9 mouse cellular contexts compared by ENCODE assay signal in the genomic region with DNA sequence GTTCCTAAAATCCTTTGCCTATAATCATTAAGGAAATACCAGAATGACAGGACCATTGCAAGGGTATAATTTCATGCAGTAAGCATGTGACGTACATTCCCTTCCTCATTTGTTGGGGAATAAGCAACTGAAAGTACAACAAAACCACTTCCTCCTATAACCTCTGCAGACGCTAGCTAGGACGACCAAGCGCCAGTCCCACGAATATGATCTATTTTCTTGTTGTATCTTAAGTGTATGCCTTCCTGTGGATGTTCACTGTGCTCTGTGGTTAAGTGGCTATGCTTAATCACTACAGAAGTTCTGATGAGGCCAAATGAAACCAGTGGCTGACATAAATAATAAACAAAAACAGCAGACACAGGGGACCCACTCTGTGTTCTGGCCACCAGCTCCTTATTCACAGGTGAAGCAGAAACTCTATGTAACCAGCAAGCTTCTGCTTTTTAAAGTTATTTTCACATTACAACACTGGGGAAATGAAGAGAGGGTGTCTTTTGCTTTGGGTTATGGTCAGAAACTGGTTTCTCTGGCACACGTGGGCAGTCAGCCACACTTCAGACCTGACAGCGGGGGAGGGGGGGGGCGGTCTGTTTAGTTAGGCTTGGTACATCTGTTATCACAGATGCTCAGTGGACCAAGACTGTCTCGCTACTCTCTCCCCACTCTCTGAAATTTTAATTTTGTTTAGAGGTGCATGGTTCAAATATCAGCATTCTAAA.
DNase-seq lines count a peak whose midpoint lies in the region; TF ChIP-seq lines count a peak whose summit lies in the region.
"Had no signal": no experiment of that assay in that cellular context is flagged by ENCODE, and none has a peak within 500 bp of the region (broad histone marks: within the 10 kb centered on the region; RNA-seq: fewer than 3 reads in every experiment).

No protein-coding gene starts in this region.

- H3K4me1 ChIP-seq in heart, adult 2 months (ENCODE audit: control insufficient read depth, insufficient read depth, low read length): peaks cover 3% of the 10 kb centered on the region
- H3K4me1 ChIP-seq in bone marrow macrophage, adult 2 months (ENCODE audit: control insufficient read depth, insufficient read depth, low read length): peaks cover 2% of the 10 kb centered on the region; the same call in 1 of the 2 replicates

- TF ChIP-seq EP300 in heart, adult 2 months (IDR thresholded peaks at IDR 0.05; ENCODE audit: insufficient read depth, low read depth, low read length): no peak

- no peaks in the 10 kb centered on the region for H3K79me2 ChIP-seq in heart, adult 2 months (replicated peaks; ENCODE audit: control insufficient read depth, insufficient read depth, low read length)

- H3K27me3 ChIP-seq in heart, adult 2 months (ENCODE audit: control insufficient read depth, insufficient read depth, low read length): no peaks in the 10 kb centered on the region

- no peak overlapping the region for H3K27ac ChIP-seq in heart, adult 2 months
- peak overlapping the region; percentile 86 for H3K27ac ChIP-seq in bone marrow macrophage, adult 2 months (ENCODE audit: insufficient read depth, low read depth, low read length)

- no peak overlapping the region for H3K4me3 ChIP-seq in heart, adult 2 months
- H3K4me3 ChIP-seq in bone marrow macrophage, adult 2 months (ENCODE audit: insufficient read depth, low read length): peak overlapping the region; percentile 49
- H3K4me3 ChIP-seq: myocyte had no signal

- H3K36me3 ChIP-seq in heart, adult 2 months (ENCODE audit: control insufficient read depth, insufficient read depth, low read length): peaks cover 19% of the 10 kb centered on the region

- no peak for TF ChIP-seq CTCF in heart, adult 2 months (IDR thresholded peaks at IDR 0.05)
- TF ChIP-seq CTCF in bone marrow macrophage, adult 2 months (IDR thresholded peaks at IDR 0.05; ENCODE audit: low read depth, low read length): no peak

- H3K9ac ChIP-seq in heart, adult 2 months (ENCODE audit: low read depth, low read length): no peak overlapping the region

- peak in 1 of 2 experiments; percentile 33 for DNase-seq in heart, adult 2 months
- DNase-seq in heart, postnatal 14 days: no peak
- peak; percentile 94 for DNase-seq in A20 (ENCODE audit: low read depth, low spot score)
- DNase-seq in natural killer cell, adult 2 months (ENCODE audit: low spot score in 2 of 2): peak; percentile 21 to 60
- no peak for DNase-seq in adrenal gland, postnatal 36 days
- no peak for DNase-seq in gastrocnemius, postnatal 25 days
- no peak for DNase-seq in frontal cortex, postnatal 36 days (ENCODE audit: low spot score in 2 of 2)

- 78% methylated on average over 9 of the region's 9 CpGs for WGBS in heart, adult 2 months

- TF ChIP-seq POLR2A in heart, adult 2 months (IDR thresholded peaks at IDR 0.05; ENCODE audit: insufficient read depth, low read depth, low read length): 0 out of 2 replicates have a peak, but pooled peaks have one; percentile 11
- no peak for TF ChIP-seq POLR2A in bone marrow macrophage, adult 2 months (IDR thresholded peaks at IDR 0.05; ENCODE audit: borderline replicate concordance, low read depth, low read length)

- intact Hi-C loops in heart, adult 2 months (cut with DNase I): loop anchor here (5.0 kb wide), 1 partner anchor 37 kb away; no protein-coding TSS in a partner anchor
- intact Hi-C loops in heart, postnatal 14 days (cut with DNase I): no loop called here

Comparison
In these comparisons a context has a peak if more than half of its experiments do, and no peak if none do; other contexts are left out.
1. DNase-seq: peak in A20 (single experiment) and natural killer cell, adult 2 months (2 of 2); none in heart, postnatal 14 days (0 of 2), adrenal gland, postnatal 36 days (0 of 2), gastrocnemius, postnatal 25 days (single experiment) and frontal cortex, postnatal 36 days (0 of 2).